Mouse (Mus musculus) lung, postnatal 0 days (tissue): ENCODE measurements around the gene Mlkl.
"Not testable (repeated sequence)": the region's sequence is repeated elsewhere in the genome, so short reads cannot be mapped to it uniquely, and the experiment has no call there.

ENCODE experiments used
- CTCF ChIP-seq: IDR thresholded peaks from 2 replicates; pipeline ENCODE4 v1.5.1; 2016; ENCODE audit warnings: antibody characterized with exemption, mild to moderate bottlenecking
- EP300 ChIP-seq: IDR thresholded peaks from 2 replicates; pipeline ENCODE4 v1.6.1; 2016; ENCODE audit warnings: antibody characterized with exemption, mild to moderate bottlenecking, control low read depth

GRCm38 (mm10) chr8:111310006-111310405, 28.0 kb downstream of the Mlkl start:
- TF ChIP-seq CTCF, EP300: not testable (repeated sequence)
